Mouse (Mus musculus) B cell, adult 62 days (primary cell): ENCODE measurements around the gene Olfr94. TPM values are rescaled to one million over a fixed set of nuclear protein-coding genes. Genes with fewer than 3 reads are reported as not detected.

Experiments
- total RNA-seq: library from RNA; stranded (reverse); gene quantifications from 4 replicates; pipeline ENCODE4 v1.2.4, GENCODE M21; 2023

The Olfr94 gene
- total RNA-seq: not detected in 4 replicates

GRCm38 (mm10) chr17:37200894-37201293 is at the start of gene Olfr94:
Gene Olfr94 (minus strand): TSS chr17:37200994.

GRCm38 (mm10) chr17:37237230-37237629 is 36.4 kb upstream of the Olfr94 start, which contains the start of gene Olfr97:
Gene Olfr97 (minus strand): TSS chr17:37237330.

DNA sequence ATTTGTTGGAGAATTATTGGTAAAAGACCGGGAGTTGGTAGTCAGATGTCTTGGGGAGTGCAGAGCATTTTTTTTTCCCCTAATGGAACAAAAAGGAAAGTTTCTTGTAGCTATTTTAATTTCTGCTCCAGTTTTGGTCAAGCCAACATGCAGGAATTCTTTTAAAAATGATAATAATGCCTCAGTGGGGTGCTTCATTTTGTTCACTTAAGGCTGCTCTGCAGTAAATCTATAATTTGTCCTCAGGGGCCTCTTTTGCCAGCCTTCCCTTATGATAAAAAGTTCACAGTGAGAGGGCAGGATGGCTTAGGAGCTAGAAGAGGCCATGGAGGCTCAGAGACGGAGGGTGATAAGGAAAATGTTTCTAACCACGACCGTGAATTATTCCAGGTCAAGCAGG is 19.1 kb upstream of the Olfr94 start, which contains the start of gene Olfr96:
Olfr96 (plus strand) TSS at position 301 of the 400 bp plus-strand sequence.

GRCm38 (mm10) chr17:37213018-37213417 is 12.2 kb upstream of the Olfr94 start, which contains the start of gene Olfr95:
Gene Olfr95 (minus strand): TSS chr17:37213118.

DNA sequence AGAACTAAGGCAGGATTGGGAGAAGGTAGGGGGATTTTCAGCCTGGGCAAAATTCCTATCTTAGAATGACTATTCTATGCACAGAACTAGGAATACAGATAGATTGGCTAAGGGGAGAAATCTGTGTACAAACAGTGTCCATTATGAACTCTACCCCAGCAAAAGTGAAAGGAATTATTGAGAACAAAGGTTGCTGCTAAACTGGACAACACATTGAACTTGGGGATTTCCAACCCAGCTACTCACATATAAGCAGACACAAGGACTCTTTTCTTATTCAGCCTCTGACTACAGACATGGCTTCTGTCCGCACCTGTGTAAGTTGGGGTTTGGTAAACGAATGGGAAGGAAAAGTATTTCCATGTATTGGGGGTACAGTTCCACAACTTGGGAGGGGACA is 7.1 kb downstream of the Olfr94 start, which contains the start of gene Ubd:
Ubd (plus strand) TSS at position 237 of the 400 bp plus-strand sequence.

GRCm38 (mm10) chr17:37161394-37161793 is 39.4 kb downstream of the Olfr94 start, which contains the start of gene Olfr93:
Gene Olfr93 (minus strand): TSS chr17:37161494.

Other genes with a start within 250 kb of the Olfr94 start
- gene Ppp1r11, start 249.3 kb downstream of the Olfr94 start, total RNA-seq: 96.5 to 112 TPM (median 98.9 TPM) in 4 replicates
- 74.9 to 82.2 TPM (median 80.0 TPM) in 4 replicates for gene Znrd1, start 242.4 kb downstream of the Olfr94 start, total RNA-seq
- gene Znrd1as, start 242.4 kb downstream of the Olfr94 start, total RNA-seq: 1.0 to 2.7 TPM (median 1.3 TPM) in 4 replicates
- not detected in 4 replicates for gene 2410137M14Rik, start 219.8 kb downstream of the Olfr94 start, total RNA-seq
- not detected in 4 replicates for gene H2-M5, start 211.5 kb downstream of the Olfr94 start, total RNA-seq
- not detected in 4 replicates for gene Zfp57, start 199.8 kb downstream of the Olfr94 start, total RNA-seq
- not detected in 4 replicates for gene Mog, start 177.6 kb downstream of the Olfr94 start, total RNA-seq
- 63.3 to 72.7 TPM (median 66.7 TPM) in 4 replicates for gene Gabbr1, start 155.0 kb downstream of the Olfr94 start, total RNA-seq
- gene Olfr90, start 112.5 kb downstream of the Olfr94 start, total RNA-seq: 0.21 TPM in 1 of 4 replicates, not detected in the others
- gene Olfr91, start 102.7 kb downstream of the Olfr94 start, total RNA-seq: not detected in 4 replicates
- not detected in 4 replicates for gene Olfr92, start 80.9 kb downstream of the Olfr94 start, total RNA-seq
- not detected in 4 replicates for gene Olfr93, start 39.5 kb downstream of the Olfr94 start, total RNA-seq
- 0.89 TPM in 1 of 4 replicates, not detected in the others for gene Ubd, start 7.1 kb downstream of the Olfr94 start, total RNA-seq
- not detected in 4 replicates for gene Olfr95, start 12.1 kb upstream of the Olfr94 start, total RNA-seq
- gene Olfr96, start 19.2 kb upstream of the Olfr94 start, total RNA-seq: not detected in 4 replicates
- gene Olfr97, start 36.3 kb upstream of the Olfr94 start, total RNA-seq: not detected in 4 replicates
- not detected in 4 replicates for gene Olfr98, start 62.8 kb upstream of the Olfr94 start, total RNA-seq
- 56.5 to 62.1 TPM (median 57.9 TPM) in 4 replicates for gene H2-M3, start 69.2 kb upstream of the Olfr94 start, total RNA-seq
- gene Olfr99, start 82.5 kb upstream of the Olfr94 start, total RNA-seq: not detected in 4 replicates
- not detected in 4 replicates for gene Olfr101, start 103.3 kb upstream of the Olfr94 start, total RNA-seq
- gene Olfr102, start 116.1 kb upstream of the Olfr94 start, total RNA-seq: not detected in 4 replicates
- gene Olfr103, start 138.7 kb upstream of the Olfr94 start, total RNA-seq: not detected in 4 replicates
- not detected in 4 replicates for gene Olfr104-ps, start 158.6 kb upstream of the Olfr94 start, total RNA-seq
- gene Olfr105-ps, start 178.0 kb upstream of the Olfr94 start, total RNA-seq: not detected in 4 replicates
- not detected in 4 replicates for gene Olfr106-ps, start 189.4 kb upstream of the Olfr94 start, total RNA-seq
- gene Olfr107, start 198.2 kb upstream of the Olfr94 start, total RNA-seq: 0.15 TPM in 1 of 4 replicates, not detected in the others
- not detected in 4 replicates for gene Olfr108, start 244.5 kb upstream of the Olfr94 start, total RNA-seq